Mouse (Mus musculus): ENCODE data around the gene Hist2h2ab.

- TF ChIP-seq CTCF (IDR thresholded peaks at IDR 0.05; ENCODE audit: low read depth, low read length) (no peak), TAL1 (conservative IDR thresholded peaks at IDR 0.05; ENCODE audit: low read depth, low read length) (no peak), GATA1 (IDR thresholded peaks at IDR 0.05; ENCODE audit: borderline replicate concordance, low read length) (no peak), GATA2 (IDR thresholded peaks at IDR 0.05; ENCODE audit: borderline replicate concordance, low read depth, low read length) (no peak)
Observed at GRCm38 (mm10) chr3:96250890-96251289, 31.2 kb downstream of the Hist2h2ab start.
